Mouse (Mus musculus) adrenal gland (tissue): ENCODE data around the gene Cnfn.

Experiments used
- intact Hi-C: fragments of 180-260 bp; cut with DNase I; formaldehyde crosslinking; loops from one replicate; pipeline ENCODE4 v1.15.1; 2025

Gene Cnfn

DNA sequence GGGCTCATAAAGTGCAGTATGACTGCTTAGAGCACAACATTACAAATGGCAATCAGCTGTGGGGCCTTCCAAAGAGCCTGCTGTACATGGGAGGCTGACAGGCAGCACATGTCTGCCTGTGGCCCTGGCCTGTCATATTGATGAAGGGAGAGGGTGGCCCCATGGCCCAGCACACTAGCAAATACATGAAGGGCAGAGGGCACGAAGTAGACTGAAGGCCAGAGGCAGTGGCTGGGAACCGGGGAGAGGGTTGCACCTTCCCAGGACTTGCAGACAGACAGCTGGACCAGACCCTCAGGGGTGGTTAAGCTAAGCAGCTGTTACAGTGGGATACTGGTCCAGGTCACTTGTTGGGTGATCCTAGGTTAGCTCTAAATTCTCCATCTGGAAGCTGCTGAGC lies 21.5 kb upstream of the Cnfn start:
- intact Hi-C loops: no loop called here

DNA sequence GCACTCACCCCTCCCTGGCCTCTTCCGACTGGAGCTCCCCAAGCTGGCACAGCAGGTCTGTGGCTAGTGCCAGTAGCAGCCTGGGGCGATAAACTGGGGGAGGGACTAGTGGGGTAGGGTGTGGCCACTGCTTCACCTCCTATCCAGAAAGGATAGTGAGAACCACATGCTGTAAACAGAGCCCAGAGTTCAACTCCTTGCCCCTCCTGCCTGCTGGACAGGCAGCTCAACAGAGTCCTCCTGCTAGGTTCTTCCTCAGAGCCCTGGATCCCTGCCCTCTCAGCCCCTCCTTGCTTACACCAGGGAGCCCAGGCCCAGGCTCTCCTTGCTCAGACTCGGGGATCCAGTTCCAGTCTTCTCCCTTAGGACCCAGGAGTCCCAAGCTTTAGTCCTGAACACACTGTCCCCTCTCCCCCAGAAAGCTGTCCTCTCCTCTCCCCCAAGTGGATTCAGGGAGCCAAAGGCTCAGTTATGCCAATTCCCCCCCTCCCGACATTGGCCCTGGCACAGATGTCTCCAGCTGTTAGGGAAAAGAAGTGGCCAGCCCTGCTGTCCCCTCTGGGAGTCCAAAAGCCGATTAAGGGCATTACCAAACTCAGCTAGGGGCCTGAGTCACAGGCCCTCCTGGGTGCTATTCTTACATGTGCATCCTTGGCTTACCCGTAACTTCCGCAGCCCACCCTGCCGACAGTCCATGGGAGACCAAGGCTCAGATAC lies 20.7 kb upstream of the Cnfn start:
- intact Hi-C loops: no loop called here

DNA sequence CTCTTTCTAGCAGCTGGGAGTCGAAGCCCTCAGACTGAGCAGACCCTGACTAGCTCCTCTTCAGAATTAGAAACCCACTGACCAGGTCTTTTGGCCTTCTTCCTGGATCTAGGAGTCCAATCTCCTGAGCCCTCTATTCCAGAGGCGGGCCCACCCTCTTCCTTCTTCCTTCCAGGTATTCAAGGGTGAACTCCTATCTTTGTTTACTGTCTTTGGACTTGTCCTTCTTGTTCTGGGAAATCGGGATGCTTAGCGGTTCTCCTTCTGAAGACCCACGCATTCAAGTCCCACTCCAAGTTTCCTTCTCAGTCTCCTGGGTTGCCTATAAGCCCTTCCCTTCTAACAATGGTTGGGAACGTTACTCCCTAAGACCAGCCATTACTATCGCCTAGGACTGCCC lies 19.4 kb upstream of the Cnfn start:
- intact Hi-C loops: no loop called here

DNA sequence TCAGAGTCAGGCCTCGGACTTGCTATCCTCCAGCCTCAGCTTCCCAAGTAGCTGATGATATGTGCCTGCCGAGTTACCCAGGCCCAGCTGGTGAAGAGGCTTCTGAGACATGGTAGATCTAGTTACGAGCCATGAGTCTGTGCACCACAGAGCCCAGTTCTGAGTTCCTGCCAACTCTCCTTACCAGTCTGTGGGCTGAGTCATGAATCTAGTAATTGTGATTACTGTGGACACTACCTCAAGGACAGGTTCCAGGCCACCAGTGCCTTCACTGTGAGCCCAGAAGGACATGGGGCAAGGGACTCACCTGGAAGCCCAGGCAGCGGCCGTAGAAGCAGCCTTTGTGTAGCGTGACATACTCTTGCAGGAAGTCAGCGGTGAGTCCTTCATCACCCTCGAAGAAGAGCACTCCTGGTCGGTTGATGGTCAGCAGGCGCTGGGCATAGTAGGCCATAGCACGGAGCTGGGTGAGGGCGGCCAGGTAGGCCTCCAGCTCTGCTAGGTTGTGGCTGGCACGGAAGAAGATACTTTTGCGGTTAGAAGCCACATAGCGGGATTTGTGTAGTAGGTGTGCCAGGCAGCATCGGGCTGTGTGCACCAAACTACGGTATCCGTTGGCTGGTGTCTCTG lies 18.4 kb upstream of the Cnfn start:
- intact Hi-C loops: no loop called here

DNA sequence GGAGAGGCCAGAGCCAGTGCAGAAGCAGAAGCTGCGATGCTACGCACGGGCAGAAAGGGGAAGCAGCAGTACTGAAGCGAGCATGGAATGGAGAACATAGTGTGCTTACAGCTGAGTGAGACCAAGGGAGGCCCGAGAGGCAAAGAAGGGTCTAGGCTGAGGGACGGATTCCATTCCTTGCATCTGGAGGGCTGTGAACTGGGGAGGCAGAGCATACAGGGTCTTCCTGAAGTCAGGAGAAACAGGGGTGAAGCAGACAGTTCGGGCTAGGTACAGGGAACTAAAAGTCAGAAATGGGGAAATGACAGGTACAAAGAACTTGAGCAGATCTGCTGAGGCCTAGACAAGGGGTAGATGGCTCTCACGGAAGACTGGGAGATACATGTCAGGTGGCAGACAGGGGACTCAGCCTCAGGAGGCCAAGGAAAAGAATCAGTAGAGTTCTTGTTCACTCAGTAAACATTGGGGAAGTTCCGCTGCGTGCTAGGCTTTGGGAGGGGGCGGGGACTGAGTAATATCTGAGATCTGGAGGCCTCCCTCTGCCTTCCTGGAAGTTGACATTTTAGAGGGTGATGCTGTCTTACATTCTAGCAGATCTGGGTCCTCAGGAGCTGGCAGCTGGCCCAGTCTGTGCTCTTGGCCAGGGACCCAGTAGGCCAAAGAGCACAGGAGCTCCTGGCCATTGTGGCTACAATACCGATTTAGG lies 16.5 kb upstream of the Cnfn start:
- intact Hi-C loops: no loop called here

DNA sequence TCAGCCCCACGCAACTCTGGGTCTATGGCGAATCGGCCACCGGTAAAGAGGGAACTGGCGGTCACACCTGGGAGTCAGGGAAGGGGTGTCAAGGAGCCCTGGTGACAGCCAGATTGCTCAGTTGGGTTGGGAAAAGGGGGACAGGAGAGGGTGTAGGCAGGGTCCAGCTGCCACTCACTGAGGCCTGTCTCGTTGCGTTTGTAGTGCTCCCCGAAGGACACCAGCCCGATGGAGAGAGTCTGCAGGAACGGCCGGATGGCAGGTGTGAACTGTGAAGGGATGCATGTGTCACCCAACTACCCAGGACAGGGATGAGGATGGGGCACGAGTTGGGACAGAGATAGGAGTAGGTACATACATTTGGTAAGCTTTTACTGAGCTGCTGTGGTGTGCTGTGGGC lies 15.7 kb upstream of the Cnfn start:
- intact Hi-C loops: no loop called here

DNA sequence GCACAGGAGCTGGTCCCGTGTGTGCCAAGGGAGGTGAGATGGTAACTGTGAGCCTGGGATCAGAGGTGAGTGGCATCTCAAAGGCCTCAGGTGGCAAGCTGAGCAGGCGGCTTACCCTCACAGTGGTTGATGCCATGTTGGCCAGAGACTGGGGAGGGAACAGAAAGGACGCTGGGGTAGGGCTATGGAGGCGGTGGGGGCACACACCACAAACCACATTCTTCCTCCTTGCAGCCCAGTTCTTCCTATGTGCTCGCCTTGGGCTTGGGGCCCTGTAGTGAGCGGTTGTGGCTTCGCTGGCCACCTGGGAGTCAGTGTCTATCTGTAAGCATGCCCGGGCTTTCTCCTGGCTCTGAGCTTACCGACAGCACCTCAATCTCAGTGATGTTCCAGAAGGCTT lies 15.3 kb upstream of the Cnfn start:
- intact Hi-C loops: no loop called here

DNA sequence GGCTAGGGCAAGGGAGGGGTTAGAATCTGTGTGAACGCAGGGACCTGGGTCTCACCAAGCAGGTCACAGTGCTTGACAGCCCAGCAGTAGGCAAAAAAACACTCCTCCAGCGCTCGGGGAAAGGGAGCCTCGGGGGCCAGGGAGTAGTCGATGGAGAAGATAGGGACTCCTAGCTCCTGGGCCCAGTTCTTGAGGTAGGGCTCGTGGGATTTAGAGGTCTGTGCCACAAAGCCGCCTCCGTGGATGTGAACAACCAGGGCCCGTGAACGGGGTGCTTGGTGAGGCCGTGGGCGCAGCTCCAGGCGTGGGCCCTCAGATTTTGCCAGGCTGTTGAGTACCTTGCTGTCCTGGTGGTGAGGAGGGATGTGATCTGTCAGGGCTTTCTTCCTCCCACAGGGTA lies 14.8 kb upstream of the Cnfn start:
- intact Hi-C loops: no loop called here

DNA sequence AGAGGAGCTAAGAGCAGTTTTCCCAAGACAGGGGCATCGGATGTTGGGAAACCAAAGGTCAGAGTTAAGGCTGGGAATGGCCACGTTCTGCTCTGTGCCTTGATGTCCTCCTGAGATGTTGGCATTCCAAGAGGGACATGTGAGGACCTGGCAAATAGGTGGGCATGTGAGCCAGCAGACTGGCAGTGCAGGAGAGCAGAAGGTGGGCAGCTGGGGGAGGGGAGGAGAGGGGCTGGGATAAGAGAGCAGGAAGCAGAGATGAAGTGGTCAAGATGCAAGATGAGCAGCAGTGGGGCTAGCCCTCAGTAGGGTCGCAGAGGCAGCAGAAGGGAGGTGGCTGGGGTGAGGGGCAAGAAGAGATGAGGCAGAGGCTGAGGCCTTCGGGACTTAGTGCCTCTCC lies 14.4 kb upstream of the Cnfn start:
- intact Hi-C loops: no loop called here

DNA sequence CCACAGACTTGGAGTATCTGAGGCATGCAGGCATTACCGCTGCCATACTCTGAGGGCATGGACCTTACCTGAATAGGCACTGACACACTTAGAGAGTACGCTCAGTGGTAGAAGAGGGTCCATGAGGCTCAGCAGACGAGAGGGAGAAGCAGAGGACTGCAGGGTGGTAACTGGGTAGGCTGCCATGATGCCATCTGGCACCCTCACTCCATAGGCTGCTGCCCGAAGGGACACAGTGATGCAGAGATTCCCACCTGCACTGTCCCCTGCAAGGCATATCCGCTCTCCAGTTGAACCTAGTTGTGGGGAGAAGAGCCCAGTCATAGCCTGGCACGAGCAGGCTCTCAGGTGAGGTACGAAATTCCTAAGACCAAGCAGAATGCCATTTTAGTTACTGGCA lies 13.9 kb upstream of the Cnfn start:
- intact Hi-C loops: no loop called here

DNA sequence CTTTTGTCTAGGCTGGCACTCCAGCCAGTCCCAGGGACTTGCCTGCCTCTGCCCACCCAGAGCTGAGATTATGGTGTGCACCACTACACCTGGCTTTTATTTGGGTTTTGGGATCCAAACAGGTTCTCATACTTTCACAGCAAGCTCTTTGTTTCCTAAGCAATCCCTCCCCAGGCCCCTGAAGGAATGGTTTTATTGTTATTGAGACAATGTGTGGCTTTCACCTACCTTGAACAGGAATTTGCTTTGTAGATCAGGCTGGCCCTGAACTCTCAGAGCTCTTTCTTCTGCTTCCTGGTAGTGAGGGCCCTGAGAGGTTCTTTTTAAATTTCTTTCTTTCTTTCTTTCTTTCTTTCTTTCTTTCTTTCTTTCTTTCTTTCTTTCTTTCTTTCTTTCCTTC lies 13.0 kb upstream of the Cnfn start:
- intact Hi-C loops: no loop called here

DNA sequence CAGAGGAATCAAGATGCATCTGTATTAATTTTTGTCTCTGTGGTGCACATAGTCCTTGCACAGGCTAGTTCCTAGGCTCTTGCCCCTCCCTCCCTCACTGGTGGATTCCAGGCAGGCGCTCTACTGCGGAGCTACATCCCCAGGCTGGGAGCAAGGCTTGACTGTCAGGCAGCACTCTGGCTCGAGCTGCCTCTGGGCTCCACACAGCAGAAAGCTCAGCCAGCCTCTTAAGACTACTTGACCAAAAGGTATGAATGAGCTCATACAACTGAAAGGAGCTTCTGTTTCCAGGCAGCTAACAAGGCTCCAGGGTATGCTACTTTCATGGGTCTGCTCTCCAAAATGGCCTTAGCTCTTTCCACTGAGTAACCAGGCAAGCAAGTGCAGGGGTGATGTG lies 11.8 kb upstream of the Cnfn start:
- intact Hi-C loops: no loop called here

DNA sequence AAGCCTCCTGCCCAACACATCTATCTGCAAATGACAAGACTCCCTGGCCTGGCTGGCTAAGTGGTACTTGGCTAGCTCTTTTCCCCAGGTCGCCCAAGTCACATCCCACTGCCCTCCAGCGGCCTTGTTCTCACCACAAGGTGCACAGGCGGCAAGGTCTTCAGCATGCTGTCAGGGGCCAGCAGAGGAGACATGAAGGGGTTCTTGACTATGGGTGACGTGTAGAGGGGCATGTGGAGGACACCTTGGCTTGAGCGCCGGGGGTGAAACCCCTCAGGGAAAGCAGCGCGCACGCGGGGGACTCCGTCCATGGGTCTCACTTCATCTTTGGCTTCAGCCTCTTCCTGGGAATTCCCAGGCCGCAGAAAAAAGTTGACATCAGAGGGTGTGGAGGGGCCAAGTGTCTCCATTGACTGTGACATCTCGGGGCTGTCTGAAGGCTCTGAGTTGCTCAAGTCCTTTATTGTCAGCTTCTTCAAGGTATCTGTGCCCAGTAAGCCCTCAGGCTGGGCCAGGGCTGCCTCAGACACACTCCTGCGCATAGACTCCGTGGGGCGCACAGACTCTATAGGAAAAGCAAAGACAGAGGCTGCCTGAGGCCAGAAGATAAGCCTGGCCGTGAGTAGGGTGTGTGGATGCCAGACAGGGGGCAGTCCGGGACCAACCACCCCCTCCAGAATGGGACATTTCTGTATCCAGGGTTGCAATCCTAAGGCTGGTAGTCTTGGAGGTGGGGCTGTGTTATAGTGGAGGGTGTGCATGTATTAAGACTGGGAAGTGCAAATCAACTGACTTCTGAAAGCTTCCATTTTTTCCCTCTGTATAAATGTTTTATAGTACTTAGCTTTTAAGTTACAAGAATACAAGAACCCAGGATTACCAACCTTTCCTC lies 11.1 kb upstream of the Cnfn start:
- intact Hi-C loops: no loop called here

DNA sequence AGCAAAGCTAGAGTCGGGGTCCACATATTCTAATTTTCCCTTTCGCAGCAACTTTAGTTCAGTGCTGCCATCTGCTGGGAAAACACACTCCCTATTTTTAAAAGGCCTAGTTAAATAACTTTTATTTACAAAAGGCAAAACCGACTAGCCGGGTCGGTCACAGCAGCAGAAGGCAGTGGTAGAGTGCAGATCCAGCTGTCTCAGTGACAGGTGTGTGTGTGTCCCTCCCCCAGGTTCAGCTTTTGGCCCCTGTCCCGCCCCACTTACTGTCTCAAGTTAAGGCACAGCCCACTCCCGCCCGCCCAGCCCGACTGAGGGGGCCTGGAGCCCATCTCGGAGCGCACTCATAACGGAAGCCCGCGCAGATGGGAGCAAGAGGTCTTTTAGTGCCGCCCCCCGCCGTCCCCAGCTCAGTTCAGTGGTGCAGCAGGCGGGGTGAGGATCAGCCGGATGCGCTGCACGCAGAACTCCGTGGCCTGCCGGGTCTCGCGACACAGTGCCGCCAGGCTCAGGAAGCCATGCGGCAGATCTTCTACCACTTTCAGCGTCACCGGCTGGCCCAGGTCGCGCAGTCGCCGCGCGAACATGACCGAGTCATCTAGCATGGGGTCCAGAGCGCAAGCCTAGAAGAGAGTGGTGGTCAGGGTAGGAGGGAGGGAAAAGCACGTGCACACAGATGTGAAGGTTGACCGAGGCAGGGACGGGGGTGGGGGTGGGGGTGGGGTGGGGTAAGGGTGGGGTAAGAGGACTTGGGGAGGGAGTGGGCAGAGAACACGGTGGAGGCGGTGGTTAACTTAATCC lies 10.2 kb upstream of the Cnfn start:
- intact Hi-C loops: no loop called here

DNA sequence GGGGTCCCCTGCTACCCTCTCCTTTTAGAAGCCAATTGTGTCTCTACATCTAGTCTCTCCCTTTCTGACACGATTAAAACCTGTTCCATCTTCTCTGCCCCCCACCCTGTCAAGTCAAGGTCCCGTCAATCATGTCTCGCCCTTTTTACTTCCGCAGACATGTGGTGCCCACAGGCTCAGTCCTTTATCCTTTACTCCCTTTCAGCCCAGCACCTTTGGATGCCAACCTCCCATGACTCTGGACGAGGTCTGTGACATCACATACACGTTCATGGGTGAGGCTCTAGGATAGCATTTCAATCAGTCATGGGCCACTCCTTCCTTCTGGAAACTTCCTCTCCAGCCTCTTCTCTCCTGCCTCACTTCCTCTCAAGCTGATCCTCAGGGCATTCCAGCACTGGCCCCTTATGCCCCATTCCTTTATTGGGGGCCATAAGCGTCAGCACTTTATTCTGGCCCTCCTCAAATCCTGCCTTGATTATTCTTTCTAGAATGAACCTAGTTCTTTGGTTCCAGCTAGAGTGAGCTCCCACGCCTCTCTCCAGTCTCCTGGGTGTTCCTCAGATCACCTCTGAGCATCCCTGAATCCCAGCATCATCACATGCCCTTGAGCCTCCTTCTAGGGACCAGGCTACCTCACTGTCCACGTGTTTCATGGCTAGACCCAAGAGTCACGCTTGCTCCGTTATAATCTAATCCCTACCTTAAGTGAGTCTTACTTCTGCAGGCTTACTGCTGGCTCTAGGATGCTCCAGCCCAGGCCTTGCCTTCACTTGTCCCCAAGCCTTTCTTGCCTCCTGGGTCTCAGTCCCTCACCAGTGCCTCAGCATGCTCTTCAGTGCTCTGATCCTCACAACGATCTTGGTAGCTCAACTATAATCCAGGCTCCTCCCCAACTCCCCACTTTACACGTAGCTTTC lies 8.9 kb upstream of the Cnfn start:
- intact Hi-C loops: no loop called here

DNA sequence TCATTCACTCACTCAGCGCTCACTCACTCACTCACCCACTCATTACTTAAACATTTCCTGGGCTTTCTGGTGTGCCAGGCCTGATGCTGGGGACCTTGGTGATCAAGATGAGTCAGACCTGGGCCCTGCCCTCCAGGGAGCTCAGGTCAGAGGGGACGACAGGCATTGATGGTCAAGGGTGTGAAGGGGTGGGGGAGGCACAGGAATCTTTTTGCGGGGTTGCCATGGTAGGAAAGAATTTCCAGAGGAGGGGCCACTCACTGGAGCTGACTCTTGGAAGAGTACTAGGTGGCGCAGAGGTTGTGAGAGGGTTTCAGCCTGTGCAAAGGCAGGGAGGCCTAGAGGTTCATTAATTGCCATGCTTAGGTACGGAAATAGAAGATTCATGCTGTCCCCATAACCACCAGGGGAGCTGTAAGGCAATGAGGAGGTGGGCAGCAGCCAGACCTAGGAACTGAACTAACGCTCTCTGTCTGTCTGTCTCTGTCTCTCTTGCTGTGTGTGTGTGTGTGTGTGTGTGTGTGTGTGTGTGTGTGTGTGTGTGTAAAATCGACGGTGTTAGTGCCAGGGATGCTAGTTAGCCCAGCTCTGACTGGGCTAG lies 7.7 kb upstream of the Cnfn start:
- intact Hi-C loops: no loop called here

DNA sequence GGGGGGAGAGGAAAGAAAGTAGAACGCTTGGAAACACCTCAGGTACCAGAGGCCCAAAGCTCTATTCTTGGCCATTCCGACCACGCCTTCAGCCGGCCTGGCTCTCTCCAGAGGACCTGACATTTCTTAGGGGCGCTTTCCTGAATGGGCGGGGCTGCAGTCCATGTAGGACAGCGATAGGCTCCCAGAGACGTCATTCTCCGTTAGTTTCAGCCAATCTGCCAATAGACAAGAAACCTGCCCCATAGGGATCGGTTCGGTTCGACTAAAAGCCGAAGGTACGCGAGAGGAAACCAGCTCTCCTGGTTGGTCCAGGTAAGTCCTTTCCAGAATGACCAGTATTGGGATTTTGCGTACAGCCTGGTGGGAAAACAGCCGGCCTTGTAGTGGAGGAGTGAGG lies 7.0 kb upstream of the Cnfn start:
- intact Hi-C loops: no loop called here

DNA sequence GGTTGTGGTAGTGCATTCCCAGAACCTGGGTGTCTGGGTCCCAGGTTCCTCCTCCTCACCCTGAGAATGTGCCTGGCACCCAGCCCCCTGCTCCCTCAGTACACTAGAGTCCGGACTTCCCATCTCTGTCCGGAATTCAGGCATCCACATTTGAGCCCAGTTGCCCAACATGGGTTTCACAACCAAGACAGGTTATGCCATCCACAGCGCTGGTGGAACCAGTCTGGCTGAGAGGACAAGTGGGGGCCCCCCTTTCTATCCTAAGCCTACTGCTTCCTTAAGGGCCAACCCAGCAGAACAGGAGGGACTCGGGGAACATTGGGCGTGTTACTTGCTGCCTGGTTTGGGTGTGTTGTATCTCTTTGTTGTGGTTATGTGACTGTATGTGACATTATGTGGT lies 2.9 kb upstream of the Cnfn start:
- intact Hi-C loops: no loop called here

DNA sequence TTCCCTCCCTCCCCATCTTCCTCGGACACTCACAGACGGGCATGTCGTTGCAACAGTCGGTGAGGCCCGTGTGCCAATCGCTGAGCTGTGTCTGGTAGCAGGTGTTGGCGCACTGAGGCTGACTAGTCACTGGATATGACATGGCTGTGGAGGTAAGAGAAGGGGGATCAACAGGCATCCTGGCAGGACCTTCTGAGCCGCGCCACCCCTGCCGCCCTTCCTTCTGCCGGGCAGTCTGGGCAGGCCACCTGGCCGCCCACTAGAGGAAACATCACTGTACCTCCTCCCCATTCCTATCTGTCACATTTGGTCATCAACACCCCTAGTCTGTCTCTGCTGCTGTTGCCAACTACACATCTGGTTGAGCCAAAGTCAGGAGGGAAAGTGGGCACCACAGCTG lies 1.2 kb downstream of the Cnfn start:
- intact Hi-C loops: loop anchor here (5.0 kb wide), 2 partner anchors 39 to 41 kb away; no protein-coding TSS in a partner anchor
